8 mouse cellular contexts compared by ENCODE assay signal in the genomic region with DNA sequence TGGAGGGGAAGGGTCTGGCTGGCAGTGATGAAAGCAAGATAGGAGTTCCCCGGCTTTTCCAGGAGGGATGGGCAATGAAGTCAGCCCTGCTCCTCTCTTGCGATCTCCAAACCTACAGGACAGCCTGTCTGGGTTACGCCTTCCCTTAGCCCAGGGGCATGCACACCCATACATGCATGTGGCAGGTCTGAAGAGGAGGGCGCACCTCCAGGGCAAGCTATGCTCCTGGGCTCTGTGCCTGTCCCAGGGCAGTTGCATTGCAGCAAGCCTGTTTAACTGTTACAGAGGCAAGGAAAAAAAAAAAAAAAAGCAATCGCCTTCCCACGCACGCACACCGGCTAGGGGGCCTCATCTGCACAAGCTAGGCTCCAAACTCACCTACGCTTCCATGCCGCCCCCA.
DNase-seq lines count a peak whose midpoint lies in the region; ATAC-seq and TF ChIP-seq lines count a peak whose summit lies in the region.

No protein-coding gene starts in this region.

- WGBS in kidney, embryonic 16.5 days: 27% methylated on average over 10 of the region's 10 CpGs
- WGBS in kidney, adult 2 months: 0% methylated on average over 9 of the region's 10 CpGs
- 17% methylated on average over 10 of the region's 10 CpGs for WGBS in heart, embryonic 16.5 days
- WGBS in limb, embryonic 15.5 days: 19% methylated on average over 10 of the region's 10 CpGs

- peak; percentile 64 for ATAC-seq in kidney, embryonic 16.5 days (ENCODE audit: low FRiP score, low TSS enrichment)
- no peak for ATAC-seq in heart, embryonic 16.5 days (replicated peaks; ENCODE audit: extremely low read depth, insufficient read depth, low FRiP score)
- no peak for ATAC-seq in limb, embryonic 15.5 days (ENCODE audit: insufficient number of reproducible peaks, low FRiP score, low TSS enrichment, low read depth)

- H3K4me1 ChIP-seq in kidney, embryonic 16.5 days (ENCODE audit: insufficient read depth, low read length): no peaks in the 10 kb centered on the region
- no peaks in the 10 kb centered on the region for H3K4me1 ChIP-seq in kidney, adult 2 months (ENCODE audit: control insufficient read depth, insufficient read depth, low read length)
- no peaks in the 10 kb centered on the region for H3K4me1 ChIP-seq in brown adipose tissue, adult 24 weeks (ENCODE audit: control insufficient read depth, insufficient read depth, insufficient read length, low read length)
- H3K4me1 ChIP-seq in heart, embryonic 16.5 days (ENCODE audit: control insufficient read depth, insufficient read depth, low read length): no peaks in the 10 kb centered on the region
- no peaks in the 10 kb centered on the region; the same call in 1 of the 2 replicates for H3K4me1 ChIP-seq in limb, embryonic 15.5 days

- no peak for DNase-seq in kidney, adult 2 months
- peak; percentile 5 to 9 for DNase-seq in right cerebral cortex, postnatal 36 days (ENCODE audit: low spot score in 2 of 2)
- DNase-seq in adrenal gland, adult 2 months: no peak
- DNase-seq in retina, postnatal 1 day: no peak

- H3K4me3 ChIP-seq in kidney, embryonic 16.5 days (ENCODE audit: low read length): peak overlapping the region; percentile 47
- no peak overlapping the region for H3K4me3 ChIP-seq in kidney, adult 2 months (ENCODE audit: insufficient read depth, low read depth, low read length)
- H3K4me3 ChIP-seq in brown adipose tissue, adult 24 weeks (ENCODE audit: insufficient read depth, low read depth, low read length): peak overlapping the region; percentile 36
- H3K4me3 ChIP-seq in heart, embryonic 16.5 days (ENCODE audit: low read length): peak overlapping the region; percentile 67
- peak overlapping the region; percentile 55 for H3K4me3 ChIP-seq in limb, embryonic 15.5 days

- H3K4me2 ChIP-seq in kidney, embryonic 16.5 days (replicated peaks; ENCODE audit: low read depth, low read length): peak overlapping the region; percentile 67
- H3K4me2 ChIP-seq in heart, embryonic 16.5 days (ENCODE audit: low read depth, low read length): peak overlapping the region; percentile 68
- H3K4me2 ChIP-seq in limb, embryonic 15.5 days: peak overlapping the region; percentile 62

- H3K9me3 ChIP-seq in kidney, embryonic 16.5 days (ENCODE audit: low read length): no peaks in the 10 kb centered on the region
- H3K9me3 ChIP-seq in heart, embryonic 16.5 days (replicated peaks; ENCODE audit: control insufficient read depth, low read length): no peaks in the 10 kb centered on the region
- H3K9me3 ChIP-seq in limb, embryonic 15.5 days: no peaks in the 10 kb centered on the region

- no peak for TF ChIP-seq CTCF in kidney, adult 2 months (conservative IDR thresholded peaks at IDR 0.05; ENCODE audit: insufficient read depth, insufficient read length, low read depth, low read length)

- TF ChIP-seq POLR2A in kidney, adult 2 months (IDR thresholded peaks at IDR 0.05; ENCODE audit: low read depth, low read length): no peak

- H3K27ac ChIP-seq in kidney, embryonic 16.5 days (ENCODE audit: low read length): no peak overlapping the region
- H3K27ac ChIP-seq in kidney, adult 2 months (ENCODE audit: insufficient read depth, low read depth, low read length): no peak overlapping the region
- H3K27ac ChIP-seq in brown adipose tissue, adult 24 weeks (replicated peaks; ENCODE audit: low read depth, low read length): no peak overlapping the region
- H3K27ac ChIP-seq in heart, embryonic 16.5 days (ENCODE audit: low read length): peak overlapping the region; percentile 67
- H3K27ac ChIP-seq in limb, embryonic 15.5 days: no peak overlapping the region

- H3K36me3 ChIP-seq in kidney, embryonic 16.5 days (ENCODE audit: insufficient read depth, low read length): no peaks in the 10 kb centered on the region
- H3K36me3 ChIP-seq in kidney, adult 2 months (ENCODE audit: control insufficient read depth, insufficient read depth, low read length): no peaks in the 10 kb centered on the region
- H3K36me3 ChIP-seq in heart, embryonic 16.5 days (ENCODE audit: control insufficient read depth, insufficient read depth): no peaks in the 10 kb centered on the region
- H3K36me3 ChIP-seq in limb, embryonic 15.5 days: no peaks in the 10 kb centered on the region

- H3K9ac ChIP-seq in kidney, embryonic 16.5 days (replicated peaks; ENCODE audit: low read length): no peak overlapping the region
- peak overlapping the region; percentile 77 for H3K9ac ChIP-seq in heart, embryonic 16.5 days (ENCODE audit: low read length)
- H3K9ac ChIP-seq in limb, embryonic 15.5 days: no peak overlapping the region

- H3K27me3 ChIP-seq in kidney, embryonic 16.5 days (ENCODE audit: insufficient read depth, low read length): peaks cover 22% of the 10 kb centered on the region; the same call in 1 of the 2 replicates
- H3K27me3 ChIP-seq in kidney, adult 2 months (replicated peaks; ENCODE audit: control insufficient read depth, insufficient read depth, low read length): no peaks in the 10 kb centered on the region
- no peaks in the 10 kb centered on the region; the same call in 1 of the 2 replicates for H3K27me3 ChIP-seq in heart, embryonic 16.5 days (ENCODE audit: control insufficient read depth, insufficient read depth, low read length)
- H3K27me3 ChIP-seq in limb, embryonic 15.5 days: peaks cover 13% of the 10 kb centered on the region

Comparison
In these comparisons a context has a peak if more than half of its experiments do, and no peak if none do; other contexts are left out.
1. DNase-seq: peak in right cerebral cortex, postnatal 36 days (2 of 2); none in kidney, adult 2 months (single experiment), adrenal gland, adult 2 months (single experiment) and retina, postnatal 1 day (single experiment).
2. Peak in every context shown above with its lines, with median percentiles within 50 percentile points of each other: H3K4me2 ChIP-seq.